Mouse (Mus musculus): ENCODE data around the gene Vmn2r16. TPM values are rescaled to one million over a fixed set of nuclear protein-coding genes. Genes with fewer than 3 reads are reported as not detected.

Vmn2r16 gene
- not detected for total RNA-seq (2022)

- DNase-seq (ENCODE audit: low spot score in 2 of 2): no peak
Measured at GRCm38 (mm10) chr5:109329862-109330261, at the start of gene Vmn2r16. TSS of gene Vmn2r16 (plus strand) at chr5:109330162.

GRCm38 (mm10) chr5:109294655-109295054 is 35.3 kb upstream of the Vmn2r16 start:
- no peak for DNase-seq (ENCODE audit: low spot score in 2 of 2)

- DNase-seq (ENCODE audit: low spot score in 2 of 2): no peak
Measured at GRCm38 (mm10) chr5:109297544-109297943, 32.4 kb upstream of the Vmn2r16 start, which contains the start of gene Vmn2r15. TSS of gene Vmn2r15 (minus strand) at chr5:109297644.

GRCm38 (mm10) chr5:109419388-109419787 is 89.4 kb downstream of the Vmn2r16 start, which contains the start of gene Vmn2r17:
TSS of gene Vmn2r17 (plus strand) at chr5:109419688.
- no peak for DNase-seq (ENCODE audit: low spot score in 2 of 2)

Other genes with a start within 250 kb of the Vmn2r16 start
- not detected for gene Vmn2r12, start 232.2 kb upstream of the Vmn2r16 start, total RNA-seq (2022)
- gene Vmn2r13, start 138.0 kb upstream of the Vmn2r16 start, total RNA-seq (2022): not detected
- not detected for gene Vmn2r14, start 105.5 kb upstream of the Vmn2r16 start, total RNA-seq (2022)
- not detected for gene Vmn2r15, start 32.5 kb upstream of the Vmn2r16 start, total RNA-seq (2022)
- gene Vmn2r17, start 89.5 kb downstream of the Vmn2r16 start, total RNA-seq (2022): not detected
- gene Crlf2, start 228.8 kb downstream of the Vmn2r16 start, total RNA-seq (2022): 10 to 100 TPM; 25.7 to 42.9 (median 33.2) TPM

All from layer of hippocampus, adult 8-10 months (tissue).